Mouse (Mus musculus): ENCODE data around the gene E030018B13Rik. TPM values are rescaled to one million over a fixed set of nuclear protein-coding genes. Genes with fewer than 3 reads are reported as not detected.

E030018B13Rik gene
- polyA plus RNA-seq, 1 experiment = not detected

DNA sequence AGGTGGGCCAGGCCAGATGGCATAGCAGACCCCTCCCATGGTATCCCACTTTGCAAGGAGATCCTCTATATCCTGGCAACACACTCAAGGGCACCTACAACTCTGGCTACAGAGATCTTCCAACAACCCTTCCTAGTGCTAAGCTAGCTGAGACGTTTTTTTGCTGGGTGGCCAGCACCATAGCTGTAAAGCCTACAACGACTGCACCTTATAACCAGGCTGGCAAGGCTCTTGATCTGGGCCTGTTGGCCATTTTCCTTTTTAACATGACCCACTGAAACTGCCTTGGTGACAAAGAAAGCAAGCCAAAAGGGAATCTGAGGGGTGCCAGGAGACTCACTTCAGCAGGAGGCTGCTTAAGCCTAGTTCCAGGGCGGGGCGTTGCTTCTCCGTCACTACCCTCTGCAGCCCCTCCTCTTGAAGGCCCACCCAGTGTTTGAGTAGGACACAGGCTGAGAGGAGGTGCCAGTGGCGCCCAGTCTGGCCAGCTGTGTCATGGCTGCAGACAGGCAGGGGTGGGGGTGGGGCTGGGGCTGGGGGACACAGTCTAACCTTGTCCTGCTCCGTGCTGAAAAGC, 4.3 kb upstream of the E030018B13Rik start:
- Histone ChIP-seq H3K36me3 (replicated peaks; ENCODE audit: low read length) (peaks cover 58% of the 10 kb centered on the region), H3K4me3 (replicated peaks) (peak overlapping the region; percentile 84), H3K27me3 (replicated peaks) (no peaks in the 10 kb centered on the region), H3K4me1 (peaks cover 100% of the 10 kb centered on the region), H3K9me3 (no peaks in the 10 kb centered on the region)
- TF ChIP-seq GATA1 (IDR thresholded peaks at IDR 0.05; ENCODE audit: borderline replicate concordance, low read length) (no peak), FLI1 (IDR thresholded peaks at IDR 0.05; ENCODE audit: low read length) (no peak)

DNA sequence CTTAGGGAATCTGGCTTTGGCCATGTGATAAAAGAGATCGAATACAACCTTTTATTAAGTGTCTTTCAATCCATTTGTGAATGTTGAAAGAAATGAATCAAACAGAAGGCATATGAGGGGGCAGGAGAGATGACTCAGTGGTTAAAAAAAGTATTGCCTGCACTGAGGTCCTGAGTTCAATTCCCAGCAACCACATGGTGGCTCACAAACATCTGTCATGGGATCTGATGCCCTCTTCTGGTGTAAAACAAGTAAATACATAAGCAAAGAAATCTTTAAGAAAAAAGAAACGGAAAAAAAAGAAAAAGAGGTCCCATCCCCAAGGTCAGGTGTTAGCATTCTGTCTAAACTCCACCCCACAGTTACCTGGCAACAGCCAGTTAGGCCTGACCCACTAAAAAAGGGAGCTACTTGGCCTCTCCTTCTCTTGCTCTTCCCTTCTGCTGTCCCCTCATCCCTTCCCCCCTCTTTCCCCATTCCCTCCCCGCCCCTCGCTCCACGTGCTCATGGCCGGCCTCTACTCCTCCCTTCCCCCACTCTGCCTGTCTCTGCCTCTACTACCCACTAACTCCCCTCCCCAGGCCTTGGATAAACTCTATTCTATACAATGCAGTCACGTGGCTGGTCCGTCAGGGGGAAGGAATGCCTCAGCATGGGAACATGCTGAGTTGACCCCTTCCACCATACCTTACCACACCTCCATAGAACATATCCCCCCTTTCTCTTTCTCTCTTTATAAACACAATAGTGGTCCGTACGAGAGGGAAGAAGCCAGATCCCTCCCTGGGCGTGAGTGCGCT, 3.5 kb upstream of the E030018B13Rik start:
- Histone ChIP-seq H3K9me3 (no peaks in the 10 kb centered on the region), H3K4me3 (replicated peaks) (peak overlapping the region; percentile 84), H3K27me3 (replicated peaks) (no peaks in the 10 kb centered on the region), H3K36me3 (replicated peaks; ENCODE audit: low read length) (peaks cover 60% of the 10 kb centered on the region), H3K4me1 (peaks cover 100% of the 10 kb centered on the region)
- no peak for TF ChIP-seq GATA1 (IDR thresholded peaks at IDR 0.05; ENCODE audit: borderline replicate concordance, low read length)
- TF ChIP-seq FLI1 (IDR thresholded peaks at IDR 0.05; ENCODE audit: low read length) = no peak

DNA sequence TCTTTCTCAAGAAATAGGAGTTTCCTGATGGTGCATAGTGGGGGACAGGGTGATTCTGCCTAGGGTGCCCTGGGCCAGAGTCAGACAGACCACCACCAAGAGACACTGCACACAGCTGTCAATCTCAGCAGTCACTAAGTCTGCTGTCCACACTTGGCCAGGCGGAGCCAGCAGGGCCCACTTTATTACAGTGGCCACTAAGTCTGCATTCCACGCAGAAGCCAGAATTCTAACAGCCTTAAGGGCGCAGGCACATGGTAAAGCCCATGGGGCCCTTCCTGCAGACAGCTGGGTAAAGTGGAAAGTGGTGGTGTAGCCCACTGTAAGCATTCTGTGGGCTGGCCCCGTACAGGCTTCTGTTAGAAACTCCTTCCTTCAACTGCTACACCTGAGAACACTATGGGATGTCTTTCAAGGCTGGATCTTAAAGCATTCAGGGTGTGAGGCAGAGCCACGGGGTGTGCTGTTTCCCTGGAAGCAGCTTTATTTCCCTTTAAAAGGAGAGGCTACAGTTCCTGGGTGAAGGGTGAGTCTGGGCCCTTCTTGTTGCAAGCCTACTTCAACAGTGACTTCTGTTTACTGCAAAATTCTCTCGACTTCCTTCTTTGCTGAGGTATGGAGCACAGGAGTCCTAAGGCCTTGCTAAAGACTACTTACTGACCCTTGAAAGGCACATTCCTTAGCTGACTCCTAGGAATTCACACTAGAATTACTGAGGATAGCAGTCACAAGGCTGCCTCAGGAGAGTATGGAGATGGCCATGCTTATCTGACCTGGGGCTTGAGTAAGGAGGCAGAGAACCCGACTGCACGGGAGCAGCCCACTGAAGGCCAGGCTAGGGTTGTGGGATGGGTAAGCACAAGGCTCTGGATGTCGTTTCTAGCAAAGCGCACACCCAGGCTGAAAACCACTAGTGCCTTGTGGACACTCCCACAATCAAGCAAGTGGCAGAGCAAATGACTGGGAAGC, 2.6 kb upstream of the E030018B13Rik start:
- Histone ChIP-seq H3K4me3 (replicated peaks) (peak overlapping the region; percentile 18), H3K27me3 (replicated peaks) (no peaks in the 10 kb centered on the region), H3K4me1 (peaks cover 100% of the 10 kb centered on the region), H3K36me3 (replicated peaks; ENCODE audit: low read length) (peaks cover 67% of the 10 kb centered on the region), H3K9me3 (no peaks in the 10 kb centered on the region)
- no peak for TF ChIP-seq GATA1 (IDR thresholded peaks at IDR 0.05; ENCODE audit: borderline replicate concordance, low read length)
- TF ChIP-seq FLI1 (IDR thresholded peaks at IDR 0.05; ENCODE audit: low read length) = no peak

DNA sequence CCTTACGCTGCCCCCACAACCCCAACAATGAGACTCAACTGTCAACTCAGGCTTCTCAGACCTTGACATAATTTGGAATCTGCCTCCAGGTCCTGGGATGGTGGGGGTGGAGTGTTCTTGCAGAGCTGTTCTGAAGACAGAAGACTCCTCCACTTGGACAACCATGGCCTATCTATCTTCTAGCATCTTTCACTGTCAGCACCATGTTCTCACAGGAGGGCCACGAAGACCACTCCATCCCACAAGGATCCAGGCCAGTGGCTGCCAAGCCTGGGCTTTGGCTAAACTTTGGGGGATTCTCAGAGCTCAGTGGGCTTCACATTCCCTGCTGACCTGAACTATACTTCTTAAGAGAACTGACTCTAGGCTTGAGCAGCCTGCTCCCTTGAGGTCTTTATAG, 1.8 kb upstream of the E030018B13Rik start:
- H3K4me3 ChIP-seq (replicated peaks) = no peak overlapping the region
- peaks cover 100% of the 10 kb centered on the region for H3K4me1 ChIP-seq
- TF ChIP-seq GATA1 (IDR thresholded peaks at IDR 0.05; ENCODE audit: borderline replicate concordance, low read length) (no peak), FLI1 (IDR thresholded peaks at IDR 0.05; ENCODE audit: low read length) (no peak)
- H3K36me3 ChIP-seq (replicated peaks; ENCODE audit: low read length) = peaks cover 76% of the 10 kb centered on the region
- no peaks in the 10 kb centered on the region for H3K27me3 ChIP-seq (replicated peaks)
- no peaks in the 10 kb centered on the region for H3K9me3 ChIP-seq

DNA sequence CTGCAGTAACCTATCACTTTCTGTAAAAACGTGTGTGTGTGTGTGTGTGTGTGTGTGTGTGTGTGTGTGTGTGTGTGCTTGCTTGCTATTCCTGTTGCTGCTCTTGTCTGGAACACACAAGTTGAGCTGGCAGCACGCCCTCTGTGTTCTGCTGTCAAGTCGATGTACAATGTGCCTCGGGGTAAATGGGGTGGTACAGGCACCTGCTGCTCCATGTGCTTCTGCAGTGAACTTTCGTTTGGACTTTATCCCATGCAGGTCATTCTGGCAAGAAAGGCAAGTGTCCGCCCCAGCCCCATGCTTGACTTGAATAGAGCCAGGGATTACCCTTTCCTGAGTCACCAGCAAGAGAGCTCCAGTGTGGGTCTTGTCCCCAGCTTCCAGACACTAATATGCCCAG, 1.0 kb downstream of the E030018B13Rik start:
- peaks cover 94% of the 10 kb centered on the region for H3K36me3 ChIP-seq (replicated peaks; ENCODE audit: low read length)
- no peaks in the 10 kb centered on the region for H3K27me3 ChIP-seq (replicated peaks)
- no peaks in the 10 kb centered on the region for H3K9me3 ChIP-seq
- H3K4me1 ChIP-seq = peaks cover 100% of the 10 kb centered on the region
- H3K4me3 ChIP-seq (replicated peaks) = peak overlapping the region; percentile 54
- no peak for TF ChIP-seq GATA1 (IDR thresholded peaks at IDR 0.05; ENCODE audit: borderline replicate concordance, low read length)
- TF ChIP-seq FLI1 (IDR thresholded peaks at IDR 0.05; ENCODE audit: low read length) = no peak

DNA sequence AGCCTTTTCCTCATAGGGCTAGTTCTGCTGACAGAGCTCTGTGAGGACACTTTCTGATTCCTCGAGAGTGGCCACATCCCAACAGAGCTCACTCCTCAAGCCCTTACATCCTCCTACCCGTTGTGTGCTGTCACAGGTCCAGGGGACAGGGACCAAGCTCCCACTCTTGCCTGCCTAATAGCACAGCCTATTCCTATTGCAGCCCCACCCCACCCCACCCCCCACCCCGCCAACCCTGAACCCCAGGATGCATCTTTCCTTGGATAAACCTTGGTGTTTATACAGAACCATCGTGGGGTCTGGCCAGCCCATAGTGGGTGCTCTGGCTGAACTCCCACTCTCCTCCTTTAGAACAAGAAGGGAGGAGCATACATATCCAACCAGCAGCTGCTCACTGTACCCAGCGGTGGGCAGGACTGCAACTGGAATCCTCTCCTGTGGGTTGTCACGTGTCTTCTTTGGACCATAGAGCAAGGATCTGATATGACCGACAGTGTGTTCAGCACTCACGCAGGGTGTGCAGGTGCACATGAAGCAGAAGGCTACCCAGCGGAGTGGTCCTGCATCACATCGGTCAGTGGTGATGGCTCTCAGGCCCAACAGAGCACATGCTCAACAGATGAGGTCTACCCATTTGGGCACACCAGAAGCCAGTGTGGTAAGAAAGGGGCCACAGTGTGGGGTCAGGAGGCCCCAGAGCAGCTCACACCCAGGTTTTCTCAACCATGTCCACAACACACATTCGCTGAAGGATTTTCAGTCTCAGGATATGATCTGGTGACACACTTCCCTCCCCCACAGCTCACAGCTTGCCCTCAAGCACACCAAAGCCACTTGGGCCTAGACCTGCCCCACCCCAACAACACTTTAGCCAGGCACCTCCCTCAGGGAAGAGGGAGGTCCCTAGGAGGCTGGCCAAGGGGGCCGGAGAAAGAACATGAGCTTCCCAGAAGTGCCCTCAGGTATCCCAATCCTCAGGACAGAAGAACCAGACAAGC, 2.4 kb downstream of the E030018B13Rik start:
- Histone ChIP-seq H3K4me1 (peaks cover 100% of the 10 kb centered on the region), H3K27me3 (replicated peaks) (no peaks in the 10 kb centered on the region), H3K36me3 (replicated peaks; ENCODE audit: low read length) (peaks cover 95% of the 10 kb centered on the region), H3K4me3 (replicated peaks) (peak overlapping the region; percentile 66), H3K9me3 (no peaks in the 10 kb centered on the region)
- TF ChIP-seq GATA1 (IDR thresholded peaks at IDR 0.05; ENCODE audit: borderline replicate concordance, low read length) = no peak
- no peak for TF ChIP-seq FLI1 (IDR thresholded peaks at IDR 0.05; ENCODE audit: low read length)

DNA sequence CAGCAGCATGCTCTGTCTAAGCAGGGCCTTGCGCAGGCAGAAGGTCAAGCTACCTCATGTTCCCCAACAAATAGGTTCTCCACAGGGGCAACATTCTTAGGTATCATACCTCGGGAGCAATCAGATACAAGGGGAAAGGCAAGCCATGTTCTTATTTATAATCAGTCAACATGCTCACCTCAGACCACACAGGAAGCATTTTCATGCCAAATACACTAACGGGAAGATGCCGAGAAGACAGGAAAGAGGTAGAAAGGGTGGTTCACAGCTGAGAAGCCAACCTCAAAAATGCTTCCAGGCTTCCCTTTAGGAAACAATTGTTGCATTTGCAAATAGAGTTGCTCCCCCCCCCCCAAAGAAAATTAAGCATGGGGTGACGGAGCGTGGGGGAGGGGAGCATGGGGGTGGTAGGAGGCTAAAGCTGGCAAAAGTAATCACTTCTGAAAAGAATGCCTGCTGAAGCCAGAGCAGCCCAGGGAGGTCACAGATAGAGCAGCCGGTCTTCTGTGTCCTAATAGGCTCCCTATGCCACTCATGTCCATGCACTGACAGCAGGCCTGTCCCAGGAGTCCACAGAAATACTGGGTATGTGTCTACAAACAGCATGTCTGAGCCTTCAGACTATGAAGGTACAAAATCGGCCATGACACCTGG, 5.4 kb downstream of the E030018B13Rik start:
- peaks cover 100% of the 10 kb centered on the region for H3K4me1 ChIP-seq
- H3K27me3 ChIP-seq (replicated peaks) = no peaks in the 10 kb centered on the region
- H3K9me3 ChIP-seq = no peaks in the 10 kb centered on the region
- TF ChIP-seq GATA1 (IDR thresholded peaks at IDR 0.05; ENCODE audit: borderline replicate concordance, low read length) (no peak), FLI1 (IDR thresholded peaks at IDR 0.05; ENCODE audit: low read length) (no peak)
- H3K36me3 ChIP-seq (replicated peaks; ENCODE audit: low read length) = peaks cover 83% of the 10 kb centered on the region
- H3K4me3 ChIP-seq (replicated peaks) = peak overlapping the region; percentile 21

DNA sequence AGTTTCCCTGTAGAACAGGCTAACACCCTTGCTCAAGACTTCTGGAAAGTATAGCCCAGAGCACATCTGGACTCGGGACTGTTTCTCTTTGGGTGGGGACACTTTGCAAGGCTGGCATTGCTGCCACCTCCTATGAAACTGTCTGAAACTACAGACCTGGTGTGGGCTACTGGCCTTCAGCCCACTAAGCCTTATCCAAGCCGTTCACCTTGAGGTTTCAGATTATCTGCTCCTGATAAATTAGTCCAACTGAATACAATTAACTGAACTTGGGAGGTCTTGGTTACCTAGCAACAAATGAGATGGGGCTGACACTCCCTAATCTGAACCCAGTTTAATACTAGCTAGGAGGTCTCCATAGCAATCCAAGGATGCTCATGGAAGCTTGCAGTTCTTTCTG, 5.9 kb downstream of the E030018B13Rik start:
- Histone ChIP-seq H3K36me3 (replicated peaks; ENCODE audit: low read length) (peaks cover 81% of the 10 kb centered on the region), H3K27me3 (replicated peaks) (no peaks in the 10 kb centered on the region), H3K4me1 (peaks cover 100% of the 10 kb centered on the region), H3K4me3 (replicated peaks) (peak overlapping the region; percentile 21), H3K9me3 (no peaks in the 10 kb centered on the region)
- TF ChIP-seq FLI1 (IDR thresholded peaks at IDR 0.05; ENCODE audit: low read length) = no peak
- no peak for TF ChIP-seq GATA1 (IDR thresholded peaks at IDR 0.05; ENCODE audit: borderline replicate concordance, low read length)

Data from megakaryocyte, embryonic 14.5 days (primary cell).